Mouse (Mus musculus) urinary bladder, adult 2 months (tissue): ENCODE data around the gene Atxn10. TPM values are rescaled to one million over a fixed set of nuclear protein-coding genes. Genes with fewer than 3 reads are reported as not detected.

Experiments
- DNase-seq: peaks from one replicate; pipeline ENCODE4 v3.0.0; 2022; ENCODE audit warnings: low spot score
- polyA plus RNA-seq: library from polyadenylated mRNA; depleted of rRNA; stranded (reverse); fragments of >200 nt; gene quantifications from 2 replicates; pipeline ENCODE4 v1.2.3, GENCODE M21; 2012

Gene Atxn10
- polyA plus RNA-seq, 1 experiment = 122 TPM

DNA sequence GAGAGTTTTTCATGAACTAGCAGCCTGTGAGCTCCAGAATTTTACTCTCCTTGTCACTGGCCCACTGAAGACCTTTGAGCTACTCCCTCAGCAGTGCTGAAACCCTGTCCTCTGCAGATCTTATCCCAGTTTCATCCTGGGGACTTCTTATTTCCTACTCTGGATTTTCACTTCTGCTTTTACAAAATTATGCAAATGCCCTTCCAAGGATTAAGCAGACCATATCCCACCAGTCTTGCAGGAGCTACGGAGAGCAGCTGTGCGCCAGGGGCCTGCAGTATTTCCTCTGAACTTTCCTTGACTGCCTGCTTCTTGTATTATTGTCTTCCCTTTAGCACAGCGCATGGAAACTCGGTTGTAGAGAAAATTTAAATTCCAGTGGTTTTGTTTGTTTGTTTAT, 68.7 kb downstream of the Atxn10 start:
- no peak for DNase-seq

DNA sequence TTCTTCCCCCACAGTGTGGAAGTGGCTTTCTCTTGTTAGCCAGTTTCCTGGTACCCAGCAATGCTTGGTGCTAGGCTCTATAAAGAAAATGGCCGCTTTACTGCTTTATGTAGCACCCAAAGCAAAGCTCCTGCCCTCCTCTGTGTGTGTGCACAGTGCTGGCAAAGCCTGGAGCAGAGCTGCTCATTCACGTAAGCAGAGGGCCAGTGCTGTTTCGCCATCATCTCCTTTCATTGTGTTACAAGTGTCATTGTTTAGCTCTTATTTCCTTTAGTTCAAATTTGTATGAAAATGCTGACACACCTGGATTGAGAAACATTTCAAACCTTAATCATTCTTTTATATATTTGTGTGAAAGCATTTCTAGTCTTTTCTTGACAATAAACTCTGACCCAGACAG, 69.5 kb downstream of the Atxn10 start:
- no peak for DNase-seq

DNA sequence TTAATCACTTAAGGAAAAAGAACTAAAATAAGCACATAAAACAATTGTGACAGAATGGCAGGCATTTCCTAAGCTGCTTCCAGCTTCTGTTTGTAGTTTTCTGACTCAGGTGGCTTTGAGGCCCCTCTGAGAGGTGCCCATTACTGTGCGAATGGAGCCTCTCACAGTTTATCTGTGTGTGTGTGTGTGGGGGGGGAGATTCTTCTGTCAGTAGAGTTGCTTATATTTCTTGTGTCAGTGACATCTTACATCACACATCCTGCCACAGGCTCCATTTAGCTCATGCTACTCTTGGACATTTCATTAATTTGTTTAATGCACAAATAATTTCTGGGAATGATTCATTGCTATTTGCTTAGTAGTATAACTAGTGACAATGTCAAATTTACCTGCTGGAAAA, 70.8 kb downstream of the Atxn10 start:
- DNase-seq = no peak

DNA sequence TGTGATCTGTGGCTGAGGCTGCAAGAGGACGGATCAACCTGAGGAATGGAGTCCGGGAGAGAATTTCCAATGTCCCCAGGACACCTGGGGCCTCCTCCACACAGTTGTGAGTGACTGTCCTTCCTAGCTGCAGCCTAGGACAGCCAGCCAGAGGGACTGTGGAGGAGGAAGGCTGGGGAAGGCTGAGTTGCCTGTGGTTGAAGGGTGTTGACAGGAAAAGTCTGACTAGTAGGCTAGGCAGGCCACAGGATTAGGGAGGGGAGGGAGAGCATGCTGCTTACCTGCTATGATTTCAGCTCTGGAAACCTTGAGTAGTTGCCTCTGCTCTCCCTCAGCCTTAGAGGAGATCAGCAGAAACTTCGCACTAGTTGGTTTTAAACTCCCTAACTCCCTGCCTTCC, 71.3 kb downstream of the Atxn10 start:
- DNase-seq = no peak

DNA sequence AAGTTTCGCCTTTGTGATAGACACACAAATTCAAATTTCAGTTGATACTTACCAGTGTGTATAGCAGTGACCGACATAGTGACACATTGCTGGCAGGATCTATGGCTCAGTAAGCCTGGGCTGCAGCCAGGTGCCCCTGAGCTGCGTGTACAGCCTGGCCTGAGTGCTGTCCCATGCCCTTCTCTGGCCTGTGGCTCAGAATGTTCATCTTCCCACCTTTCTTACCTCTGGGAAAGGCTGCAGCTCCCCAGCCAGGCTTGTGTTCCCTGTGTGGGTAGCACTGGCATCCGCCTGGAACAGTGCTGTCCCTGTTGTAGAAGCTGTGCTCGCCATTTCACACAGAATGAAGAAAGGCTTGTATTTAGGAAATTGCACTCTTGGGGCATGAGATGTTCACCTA, 72.7 kb downstream of the Atxn10 start:
- DNase-seq = no peak

DNA sequence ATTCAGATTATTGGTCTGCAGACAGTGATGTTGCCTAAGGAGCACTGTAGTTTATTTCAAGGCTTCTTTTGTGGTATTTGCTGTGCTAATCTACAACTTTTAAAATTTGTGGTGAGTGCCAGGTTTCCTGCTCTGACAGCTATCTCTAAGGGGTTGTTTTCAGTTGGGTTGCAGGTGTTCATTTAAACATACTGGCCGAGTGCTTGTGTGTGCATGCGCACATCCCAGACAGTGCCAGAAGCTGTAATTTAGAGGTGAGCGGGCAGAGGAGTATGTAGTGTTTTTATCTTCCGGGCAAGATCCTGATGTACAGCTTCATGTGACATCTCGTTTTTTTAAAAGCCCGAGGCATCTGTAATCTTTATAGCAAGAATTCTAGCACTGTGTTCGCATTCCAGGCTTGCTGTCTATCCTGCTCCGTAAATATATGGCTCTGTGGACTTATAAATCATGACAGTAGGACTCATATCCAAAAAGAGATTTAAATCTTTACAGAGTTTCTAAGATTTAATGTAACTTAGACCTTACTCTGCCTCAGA, 73.3 kb downstream of the Atxn10 start:
- no peak for DNase-seq

DNA sequence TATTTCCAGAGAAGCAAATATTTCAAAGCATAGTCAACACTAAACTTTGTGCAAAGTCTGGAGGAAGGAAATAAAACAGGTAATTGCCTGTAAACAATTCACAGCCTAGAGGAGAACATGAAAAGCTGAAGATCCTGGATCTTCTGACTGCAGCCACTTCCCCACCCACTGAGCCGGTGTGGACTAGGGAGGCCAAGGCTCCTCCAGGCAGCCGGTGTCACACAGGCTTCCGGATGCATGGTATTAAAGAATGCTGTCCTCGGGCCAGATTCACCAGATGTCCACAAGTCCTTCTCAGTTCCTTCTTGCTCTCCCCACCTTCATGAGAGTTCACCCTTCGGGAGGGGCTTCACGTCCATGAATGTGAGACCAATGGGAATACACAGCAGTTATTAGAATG, 73.8 kb downstream of the Atxn10 start:
- no peak for DNase-seq

DNA sequence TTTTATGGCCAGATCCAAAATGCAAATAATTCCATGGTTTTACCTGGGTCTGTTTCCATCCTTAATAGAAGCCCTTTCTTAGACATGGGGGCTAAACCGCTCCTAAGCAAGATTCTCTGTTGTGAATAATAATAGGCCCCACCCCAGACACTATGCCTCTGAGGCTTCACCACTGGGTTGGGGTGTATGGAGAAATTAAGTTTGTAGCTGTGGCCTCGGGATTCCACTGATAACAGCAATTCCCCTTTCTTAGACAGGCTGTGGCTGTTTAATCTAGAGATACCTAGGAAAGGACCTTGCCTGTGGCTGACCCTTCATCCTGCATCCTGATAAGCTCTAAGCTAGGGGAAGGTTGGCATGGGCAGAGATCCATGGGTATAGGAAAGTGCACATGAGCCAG, 78.6 kb downstream of the Atxn10 start:
- no peak for DNase-seq

DNA sequence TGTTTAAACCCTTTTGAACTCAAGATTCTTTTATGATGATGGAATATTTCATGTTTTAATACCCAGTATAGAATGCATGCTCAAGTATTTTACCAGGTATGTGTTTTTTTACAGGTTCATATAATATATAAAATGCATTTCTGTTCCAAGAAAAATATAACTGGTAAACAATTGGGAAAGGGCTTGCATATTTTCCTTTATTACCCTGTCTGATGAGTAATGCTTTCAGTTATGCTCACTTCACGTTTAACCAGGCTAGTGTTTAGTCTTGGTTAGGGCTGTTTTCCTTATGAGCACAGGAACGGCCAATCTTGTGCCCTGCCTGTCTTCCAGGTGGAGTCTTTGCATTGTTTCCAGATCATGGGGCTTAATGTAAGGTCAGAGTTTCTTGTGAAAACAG, 84.6 kb downstream of the Atxn10 start:
- no peak for DNase-seq

DNA sequence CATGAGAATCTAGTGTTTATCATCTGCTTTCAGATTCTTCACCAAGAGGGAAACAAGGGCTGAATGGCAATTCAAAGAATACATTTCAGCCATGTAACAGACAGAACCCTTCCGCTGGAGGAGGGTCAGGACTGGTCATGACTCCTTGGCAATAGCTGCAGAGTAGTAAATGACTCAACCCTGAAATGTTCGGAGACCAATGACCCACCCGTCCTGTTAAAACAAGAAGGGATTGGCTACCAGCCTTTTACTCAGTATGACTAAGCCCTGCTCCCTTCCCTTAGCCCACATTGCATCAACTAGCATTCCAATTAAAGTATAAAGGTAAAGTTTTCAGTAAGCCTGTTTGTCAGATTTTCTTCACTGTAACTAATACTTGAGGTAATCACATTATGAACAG, 88.2 kb downstream of the Atxn10 start:
- no peak for DNase-seq

DNA sequence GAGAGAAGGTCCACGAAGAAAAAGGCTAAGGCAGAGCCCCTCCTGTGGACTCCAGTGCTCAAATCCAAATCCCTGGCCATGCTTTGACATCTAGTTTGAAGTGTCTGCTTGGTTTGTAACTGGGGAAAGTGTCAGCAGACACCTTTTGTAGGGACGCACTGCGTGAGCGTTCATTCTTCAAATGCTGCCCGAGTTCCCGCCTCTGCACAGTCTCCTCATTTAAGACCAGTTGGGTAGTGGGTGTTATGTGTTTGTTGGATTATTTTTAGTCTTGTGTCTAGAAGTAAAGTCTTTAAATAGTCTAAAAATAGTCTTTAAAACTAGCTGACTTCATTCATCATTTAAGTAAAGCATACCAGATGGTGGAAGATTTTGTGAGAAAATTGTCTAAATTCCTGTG, 92.1 kb downstream of the Atxn10 start:
- DNase-seq = no peak

DNA sequence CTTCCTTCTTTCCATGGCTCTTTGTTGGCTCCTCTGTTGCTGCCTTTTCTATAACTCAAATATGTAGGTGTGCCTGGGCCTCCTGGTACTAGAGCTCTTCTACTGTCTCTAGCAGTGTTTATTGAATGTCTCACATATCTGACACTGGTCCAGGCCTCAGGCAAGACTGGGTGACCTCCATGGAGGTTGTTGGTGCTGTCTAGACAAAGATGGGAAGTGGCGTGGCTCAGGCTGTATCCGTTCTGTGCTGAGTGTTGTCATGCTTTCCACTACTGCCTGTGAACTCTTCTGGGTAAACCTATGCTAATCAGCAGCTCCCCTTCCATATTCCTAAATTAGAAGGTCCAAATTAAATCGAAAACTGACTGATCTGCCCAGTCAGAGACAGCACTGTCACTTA, 106.5 kb downstream of the Atxn10 start:
- DNase-seq = no peak

DNA sequence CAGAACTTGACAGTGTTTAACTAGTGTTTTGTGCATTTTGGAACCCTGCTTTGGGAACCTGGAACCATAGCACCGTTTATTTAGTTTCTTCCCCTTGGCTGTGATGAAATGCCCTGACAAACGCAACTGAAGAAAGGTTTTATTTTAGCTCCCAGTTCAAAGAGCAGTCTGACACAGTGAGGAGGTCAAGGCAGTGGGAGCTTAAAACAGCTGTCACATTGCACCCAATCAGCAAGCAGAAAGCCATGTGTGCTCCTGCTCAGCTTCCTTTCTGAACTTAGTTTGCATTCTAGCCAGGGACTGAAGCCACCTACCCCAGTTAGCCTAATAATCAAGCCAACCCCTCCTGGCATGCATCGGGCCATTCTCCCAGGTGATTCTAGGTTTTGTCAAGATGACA, 110.6 kb downstream of the Atxn10 start:
- DNase-seq = no peak

DNA sequence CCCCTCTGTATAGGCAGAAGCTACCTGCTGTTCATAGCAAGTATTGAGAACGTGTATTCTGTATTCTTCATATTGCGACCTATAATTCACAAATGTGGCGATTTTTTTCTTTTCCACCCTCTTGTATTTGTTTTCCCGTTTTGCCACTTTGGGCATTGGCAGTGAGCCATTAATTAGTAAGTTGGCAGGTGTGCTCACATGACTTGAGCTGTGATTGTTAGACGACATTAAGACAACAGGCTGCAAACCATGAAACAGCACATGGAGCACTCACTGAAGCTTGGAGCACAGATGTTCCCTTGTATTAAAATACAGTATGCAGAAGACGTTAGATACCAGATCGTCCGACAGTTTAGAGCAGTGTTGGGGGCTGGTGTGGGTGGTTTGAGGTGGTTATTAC, 120.8 kb downstream of the Atxn10 start:
- DNase-seq = no peak

DNA sequence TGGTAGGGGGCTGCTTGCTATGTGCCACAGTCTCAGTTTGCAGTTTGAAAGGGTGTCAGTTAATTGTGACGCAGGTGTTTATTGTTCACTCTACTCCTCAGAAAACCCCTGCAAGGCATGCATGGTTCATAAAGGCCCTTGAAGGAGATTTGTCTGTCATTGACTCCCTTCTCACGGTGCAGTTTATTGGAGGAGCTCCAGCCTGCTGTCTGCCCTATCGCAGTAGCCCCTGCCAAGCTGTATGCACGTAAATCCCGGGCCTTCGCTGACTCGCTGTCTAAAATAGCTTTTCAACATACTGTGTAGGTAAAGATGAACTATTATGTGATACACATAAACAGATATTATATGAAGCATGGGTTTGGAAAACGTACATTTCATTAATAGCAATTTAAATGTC, 121.8 kb downstream of the Atxn10 start:
- DNase-seq = no peak

DNA sequence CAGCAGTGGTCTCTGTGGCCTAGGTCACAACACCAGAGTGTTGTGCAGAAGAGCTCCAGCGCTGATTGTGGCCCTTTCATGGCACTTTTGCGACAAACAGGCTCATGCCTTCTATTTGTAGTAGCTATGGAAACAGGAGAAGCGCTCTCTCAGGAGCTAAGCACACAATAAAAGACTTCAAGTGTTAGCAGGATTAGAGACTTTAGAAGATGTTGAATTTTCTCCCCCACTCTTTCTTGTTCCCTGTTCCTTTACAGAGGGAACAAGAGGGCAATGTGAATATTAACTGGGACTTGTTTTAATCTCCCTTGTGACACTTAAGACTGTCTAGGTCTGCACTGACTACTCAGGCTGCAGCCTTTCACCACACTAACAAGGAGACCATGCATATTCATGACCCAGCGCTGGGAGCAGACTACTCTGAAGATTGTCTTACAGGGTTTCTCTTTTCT, 122.6 kb downstream of the Atxn10 start:
- no peak for DNase-seq

DNA sequence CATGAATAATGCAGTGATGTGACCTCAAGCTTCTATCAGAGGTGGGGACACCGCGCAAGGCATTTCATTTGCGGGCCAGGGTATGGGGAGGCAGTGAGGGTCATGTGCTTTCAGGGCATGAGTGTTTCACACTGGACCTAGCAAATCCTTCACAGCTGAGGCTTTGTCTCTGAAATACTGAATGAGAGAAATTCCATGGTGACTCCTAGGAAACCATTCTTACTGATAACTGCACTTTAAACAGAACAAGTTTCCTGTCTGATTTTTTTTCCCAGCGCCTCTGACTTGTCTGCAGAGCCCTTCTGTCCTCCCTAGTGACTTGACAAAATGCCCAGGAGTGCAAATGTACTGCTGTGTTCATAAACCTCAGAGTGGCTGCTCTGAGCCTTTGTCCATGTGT, 125.5 kb downstream of the Atxn10 start:
- no peak for DNase-seq

DNA sequence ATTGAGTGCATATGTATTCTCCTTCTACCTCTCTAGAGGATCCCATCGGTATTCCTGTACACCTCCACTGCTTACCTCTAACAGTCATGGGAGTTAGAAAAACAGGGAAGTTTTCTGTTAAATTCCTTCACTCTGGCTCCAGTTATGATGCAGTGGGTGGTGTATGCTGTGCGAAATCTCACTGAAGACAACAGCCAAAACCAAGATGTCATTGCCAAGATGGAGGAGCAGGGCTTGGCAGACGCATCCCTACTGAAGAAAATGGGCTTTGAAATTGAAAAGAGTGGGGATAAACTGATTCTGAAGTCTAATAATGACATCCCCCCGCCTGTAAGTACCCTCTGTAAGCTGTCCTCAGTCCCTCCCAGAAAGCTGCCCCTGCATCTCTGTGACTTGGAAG, 126.1 kb downstream of the Atxn10 start:
- DNase-seq = no peak

DNA sequence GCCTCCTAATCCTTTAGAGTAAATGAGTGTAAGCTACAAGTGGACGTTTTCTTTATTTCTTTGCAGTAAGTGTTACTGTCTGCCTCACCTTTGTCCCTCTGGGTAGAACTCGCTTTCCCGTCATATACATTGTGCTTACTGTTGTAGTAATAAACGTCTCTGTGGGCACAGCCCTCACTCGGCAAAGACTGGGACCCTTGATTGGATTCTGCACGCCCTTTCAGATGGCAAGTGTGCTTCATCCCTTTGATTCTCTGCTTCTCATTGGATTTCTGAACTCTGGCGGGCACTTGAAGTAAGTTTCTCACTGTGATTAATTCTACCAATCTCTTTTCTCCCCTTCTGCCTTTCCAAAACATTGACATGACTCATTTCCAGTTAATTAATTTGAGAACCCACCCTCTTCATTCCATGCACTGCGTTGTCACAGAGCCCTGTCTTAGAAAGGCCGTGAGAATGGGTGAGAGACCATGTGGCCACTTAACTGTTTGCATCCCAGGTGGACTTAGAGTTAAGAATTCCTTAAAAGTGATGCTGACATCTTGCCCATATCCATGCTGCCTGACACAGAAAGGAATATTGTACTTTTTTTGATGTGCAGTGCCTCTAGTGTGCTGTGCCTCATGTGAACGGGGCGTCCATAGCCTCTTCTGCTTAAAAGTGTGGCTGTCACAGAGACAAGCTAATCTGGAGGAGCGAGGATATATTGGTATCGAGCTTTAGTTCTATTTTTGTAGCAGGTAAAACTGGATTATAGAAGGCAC, 127.2 kb downstream of the Atxn10 start:
- DNase-seq = no peak

DNA sequence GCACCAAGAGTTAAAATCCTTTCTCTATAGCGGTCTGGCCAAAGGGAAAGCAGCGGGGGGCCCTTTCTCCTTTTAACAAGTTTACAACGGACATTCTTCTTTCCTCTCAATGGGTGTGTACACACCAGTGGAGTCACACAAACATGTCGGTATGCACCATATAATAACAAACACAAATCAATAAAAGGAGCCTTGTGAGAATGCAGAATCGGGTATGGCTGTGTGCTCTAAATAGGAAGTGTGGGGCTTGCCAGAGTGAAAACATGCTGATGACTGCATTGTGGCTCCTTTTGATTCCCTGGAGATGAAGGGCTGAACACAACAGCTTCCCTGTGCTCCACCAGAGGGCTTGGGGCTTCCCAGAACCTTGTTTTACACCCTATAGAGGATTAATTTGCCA, 128.1 kb downstream of the Atxn10 start:
- DNase-seq = no peak

DNA sequence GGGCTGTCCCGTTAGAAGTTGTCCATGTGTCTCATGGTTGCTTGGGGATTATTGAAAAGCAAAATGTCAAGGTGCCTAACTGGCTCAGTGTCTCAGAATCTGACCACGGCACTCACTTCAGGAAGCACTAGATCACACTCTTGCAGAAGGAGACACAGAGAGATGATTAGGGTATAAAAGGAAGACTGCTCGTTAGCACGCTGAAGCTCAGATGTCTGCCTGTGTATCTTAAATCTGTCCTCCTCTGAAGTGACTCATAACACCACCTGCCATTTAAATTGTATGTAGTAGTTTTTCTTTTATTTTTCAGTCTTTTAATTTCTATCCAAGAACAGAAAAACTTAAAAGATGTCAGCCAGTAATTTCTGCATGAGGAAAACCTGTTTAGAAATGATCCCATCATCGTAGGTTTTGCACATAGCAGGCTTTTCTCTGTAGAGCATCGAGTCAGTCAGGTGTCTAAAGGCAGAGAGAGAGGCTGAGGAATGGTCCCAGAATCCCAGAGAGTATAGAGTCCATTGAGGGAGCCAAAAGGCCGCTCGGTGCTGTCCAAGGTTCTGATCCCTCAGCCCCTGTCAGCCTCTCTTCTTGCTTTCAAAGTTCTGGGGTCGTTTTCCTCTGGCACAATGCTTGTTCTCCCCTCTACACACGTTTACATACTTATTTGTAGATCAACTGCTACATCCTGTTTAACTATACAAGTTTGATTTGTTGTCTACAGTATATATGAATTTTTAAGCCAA, 128.9 kb downstream of the Atxn10 start:
- DNase-seq = no peak

DNA sequence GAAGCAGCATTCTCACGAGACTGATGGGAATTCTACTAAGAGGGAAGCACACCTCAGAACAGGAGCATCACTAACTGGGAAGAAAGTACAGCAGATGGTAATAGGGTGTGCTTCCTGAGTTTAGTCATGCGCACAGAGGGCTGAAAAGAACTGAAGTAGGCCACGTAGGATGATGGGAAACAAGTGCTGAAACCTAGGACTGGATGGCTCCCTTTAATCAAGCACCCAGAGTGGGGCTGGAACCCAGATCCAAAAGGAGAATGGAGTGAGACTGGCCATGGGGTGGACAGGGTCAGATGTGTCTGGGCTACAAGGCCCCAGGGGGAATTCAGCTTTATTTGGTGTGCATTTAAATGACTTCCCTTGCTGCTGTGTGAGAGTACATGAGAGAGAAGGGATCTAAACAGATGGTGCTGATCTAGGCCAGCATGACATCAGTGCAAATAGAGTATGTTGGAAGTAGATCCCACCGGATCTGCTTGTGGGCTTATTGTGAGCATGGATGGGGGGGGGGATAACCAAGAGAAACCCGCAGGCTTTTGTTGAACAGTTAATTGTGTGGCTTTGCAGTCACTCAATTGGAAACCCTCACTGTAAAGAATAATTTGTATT, 130.5 kb downstream of the Atxn10 start:
- DNase-seq = no peak

DNA sequence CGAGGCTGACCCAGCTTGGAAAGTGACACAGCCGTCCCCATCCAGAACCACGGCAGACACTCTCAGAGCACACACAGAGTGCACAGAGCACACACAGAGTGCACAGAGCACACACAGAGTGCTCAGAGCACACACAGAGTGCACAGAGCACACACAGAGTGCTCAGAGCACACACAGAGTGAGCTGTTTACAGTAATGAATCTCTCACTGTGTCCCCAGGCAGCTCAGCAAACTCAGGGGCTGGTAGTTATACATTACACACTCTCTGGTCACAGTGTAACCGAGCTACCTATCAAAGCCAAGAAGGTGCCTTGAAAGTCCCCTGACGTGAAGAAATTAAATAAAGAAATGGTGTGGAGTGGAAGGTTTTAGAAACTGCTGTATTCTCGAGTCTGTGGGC, 133.4 kb downstream of the Atxn10 start:
- no peak for DNase-seq
